Mouse (Mus musculus) neutrophil, adult 83 days (primary cell): ENCODE measurements around the gene Zfp60. TPM values are rescaled to one million over a fixed set of nuclear protein-coding genes. Genes with fewer than 3 reads are reported as not detected.

Experiments used
- total RNA-seq, 2 experiments: library from RNA; stranded (reverse); gene quantifications; one replicate each; pipeline ENCODE4 v1.2.4; 2023

Zfp60 gene
- total RNA-seq: 1 to 10 TPM; 3.8 to 4.8 TPM

GRCm38 (mm10) chr7:27731281-27731883, at the start of gene Zfp60:
Zfp60 (plus strand) TSS chr7:27731389.

DNA sequence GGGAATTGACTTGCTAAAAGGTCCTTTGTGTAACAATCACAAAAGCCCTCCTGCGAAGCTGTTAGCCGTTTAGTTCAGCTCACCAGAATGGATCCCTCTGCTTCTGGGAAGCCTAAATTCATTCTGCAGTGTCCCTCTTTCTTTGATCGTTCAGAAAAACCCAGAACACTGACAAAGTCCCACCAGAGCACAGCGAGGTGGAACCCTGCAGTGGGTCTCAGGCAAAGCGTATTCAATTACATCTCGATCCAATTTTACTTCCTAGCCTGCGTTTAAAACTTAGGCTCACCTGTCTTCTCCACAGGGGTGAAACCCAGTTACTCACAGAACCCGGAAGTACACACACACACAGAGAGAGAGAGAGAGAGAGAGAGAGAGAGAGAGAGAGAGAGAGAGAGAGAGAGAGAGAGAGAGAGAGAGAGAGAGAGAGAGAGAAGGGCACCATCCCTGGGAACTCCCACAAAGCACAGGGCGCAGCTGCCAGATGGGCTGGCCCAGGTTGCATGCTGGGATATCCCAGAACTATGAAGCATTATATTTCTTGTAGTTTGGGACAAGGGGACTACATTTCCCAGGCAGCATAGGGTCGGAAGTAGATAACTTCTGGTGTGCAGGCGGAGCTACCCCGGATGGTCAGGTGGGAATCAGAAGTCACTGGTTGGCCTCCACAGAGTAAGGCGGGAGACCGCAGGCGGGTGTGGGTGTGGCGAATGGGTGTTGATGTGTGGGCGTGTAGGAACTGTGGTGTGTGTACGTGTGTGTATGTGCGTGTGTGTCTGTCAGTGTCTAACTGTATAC, 42.2 kb upstream of the Zfp60 start, which contains the start of gene Zfp607b:
Zfp607b (plus strand) TSS at position 526 of the 798 bp plus-strand sequence.

Other genes starting within 250 kb of the Zfp60 start
- gene Sertad1, start 244.5 kb upstream of the Zfp60 start, total RNA-seq: 10 to 100 TPM; 30.7 TPM
- gene Prx, start 232.1 kb upstream of the Zfp60 start, total RNA-seq: under 1 TPM; 0.90 to 0.92 TPM
- gene Hipk4, start 208.1 kb upstream of the Zfp60 start, total RNA-seq: under 1 TPM; 0.22 to 0.26 TPM
- 10 to 100 TPM; 13.9 to 18.2 TPM for gene Pld3, start 178.2 kb upstream of the Zfp60 start, total RNA-seq
- gene 2310022A10Rik, start 178.2 kb upstream of the Zfp60 start, total RNA-seq: 10 to 100 TPM; 14.1 to 14.2 TPM
- gene Akt2, start 139.8 kb upstream of the Zfp60 start, total RNA-seq: 100 to 1,000 TPM in 1 of 2 experiments, 10 to 100 TPM in 1; 94.7 to 101 TPM
- gene Ttc9b, start 77.5 kb upstream of the Zfp60 start, total RNA-seq: not detected
- 1 to 10 TPM; 4.3 to 7.5 TPM for gene Map3k10, start 56.8 kb upstream of the Zfp60 start, total RNA-seq
- under 1 TPM; 0.22 to 0.75 TPM for gene Zfp607b, start 42.0 kb upstream of the Zfp60 start, total RNA-seq
- gene Zfp626, start 75.8 kb downstream of the Zfp60 start, total RNA-seq: 1 to 10 TPM; 5.0 to 5.4 TPM
- 1 to 10 TPM in 1 of 2 experiments, under 1 TPM in 1; 0.94 to 1.2 TPM for gene Zfp59, start 107.2 kb downstream of the Zfp60 start, total RNA-seq
- 1 to 10 TPM; 3.7 to 4.0 TPM for gene Zfp607a, start 126.1 kb downstream of the Zfp60 start, total RNA-seq
- gene Zfp974, start 198.1 kb downstream of the Zfp60 start, total RNA-seq: 1 to 10 TPM; 2.1 to 3.3 TPM
- gene Zfp780b, start 247.8 kb downstream of the Zfp60 start, total RNA-seq: 1 to 10 TPM; 4.8 to 5.7 TPM